ENCODE assay signal across 9 mouse cellular contexts in genomic region chr11:96982355-96982754, GRCm38 (mm10). TPM values are rescaled to one million over a fixed set of nuclear protein-coding genes. Genes with fewer than 3 reads are reported as not detected.
DNase-seq lines count a peak whose midpoint lies in the region; ATAC-seq and TF ChIP-seq lines count a peak whose summit lies in the region.
"Had no signal": no experiment of that assay in that cellular context is flagged by ENCODE, and none has a peak within 500 bp of the region (broad histone marks: within the 10 kb centered on the region; RNA-seq: fewer than 3 reads in every experiment).

No protein-coding gene starts in this region.

- no peak overlapping the region for H3K4me2 ChIP-seq in forebrain, embryonic 14.5 days (ENCODE audit: low read length)
- peak overlapping the region; percentile 27; the same call in 1 of the 2 replicates for H3K4me2 ChIP-seq in hindbrain, embryonic 16.5 days (ENCODE audit: low read length)

- no peaks in the 10 kb centered on the region for H3K9me3 ChIP-seq in G1E (replicated peaks)
- H3K9me3 ChIP-seq in forebrain, embryonic 14.5 days (replicated peaks; ENCODE audit: control insufficient read depth, low read length), result no peaks in the 10 kb centered on the region
- no peaks in the 10 kb centered on the region for H3K9me3 ChIP-seq in hindbrain, embryonic 16.5 days (ENCODE audit: control insufficient read depth, low read length)

- ATAC-seq in G1E (ENCODE audit: extremely low read depth, insufficient number of reproducible peaks, low FRiP score, poor library complexity, severe bottlenecking), result no peak
- no peak for ATAC-seq in forebrain, embryonic 14.5 days
- ATAC-seq in hindbrain, embryonic 16.5 days, result no peak
- ATAC-seq in megakaryocyte, adult 5-6 weeks (ENCODE audit: poor library complexity, severe bottlenecking), result peak; percentile 55

- no peak overlapping the region for H3K9ac ChIP-seq in forebrain, embryonic 14.5 days (ENCODE audit: low read length)
- peak overlapping the region; percentile 31 for H3K9ac ChIP-seq in hindbrain, embryonic 16.5 days (ENCODE audit: low read depth, low read length)

- TF ChIP-seq CTCF in G1E (IDR thresholded peaks at IDR 0.05; ENCODE audit: low read depth, low read length), result peak; percentile 86

- WGBS in forebrain, embryonic 14.5 days, result 1% methylated on average over 7 of the region's 7 CpGs
- WGBS in hindbrain, embryonic 16.5 days, result 4% methylated on average over 7 of the region's 7 CpGs

- peak; percentile 67 for DNase-seq in G1E (ENCODE audit: low spot score)
- peak; percentile 91 for DNase-seq in brain, adult 2 months (ENCODE audit: low read depth, low spot score)
- peak; percentile 86 for DNase-seq in forebrain, embryonic 14.5 days (ENCODE audit: low spot score)
- peak; percentile 78 to 85 for DNase-seq in layer of hippocampus, postnatal 25 days (ENCODE audit: extremely low spot score in 1 of 2, low spot score in 1 of 2)
- peak; percentile 83 to 84 for DNase-seq in right cerebral cortex, adult 2 months (ENCODE audit: low spot score in 2 of 2)
- peak; percentile 67 to 78 for DNase-seq in urinary bladder, postnatal 4 days (ENCODE audit: low spot score in 2 of 2)

- H3K4me1 ChIP-seq in G1E (ENCODE audit: insufficient read depth, low read depth, low read length), result peaks cover 35% of the 10 kb centered on the region
- H3K4me1 ChIP-seq in forebrain, embryonic 14.5 days (ENCODE audit: control insufficient read depth, insufficient read depth, low read length), result peaks cover 5% of the 10 kb centered on the region; the same call in 1 of the 2 replicates
- H3K4me1 ChIP-seq in hindbrain, embryonic 16.5 days (ENCODE audit: control insufficient read depth, insufficient read depth, low read depth, low read length), result peaks cover 7% of the 10 kb centered on the region

- H3K4me3 ChIP-seq in G1E (ENCODE audit: low read depth, low read length), result no peak overlapping the region
- no peak overlapping the region for H3K4me3 ChIP-seq in forebrain, embryonic 14.5 days (ENCODE audit: low read depth, low read length)
- H3K4me3 ChIP-seq in hindbrain, embryonic 16.5 days (ENCODE audit: low read length), result no peak overlapping the region

- H3K36me3 ChIP-seq in G1E (replicated peaks), result no peaks in the 10 kb centered on the region
- no peaks in the 10 kb centered on the region for H3K36me3 ChIP-seq in forebrain, embryonic 14.5 days (ENCODE audit: control insufficient read depth, insufficient read depth, low read length)
- no peaks in the 10 kb centered on the region for H3K36me3 ChIP-seq in hindbrain, embryonic 16.5 days (ENCODE audit: control insufficient read depth, insufficient read depth, low read length)

- H3K27me3 ChIP-seq in G1E (ENCODE audit: insufficient read depth, low read length), result peaks cover 38% of the 10 kb centered on the region
- H3K27me3 ChIP-seq in forebrain, embryonic 14.5 days (replicated peaks; ENCODE audit: control insufficient read depth, insufficient read depth, low read length), result peaks cover 7% of the 10 kb centered on the region; the same call in 1 of the 2 replicates
- no peaks in the 10 kb centered on the region; the same call in none of the 2 replicates for H3K27me3 ChIP-seq in hindbrain, embryonic 16.5 days (replicated peaks; ENCODE audit: control insufficient read depth, insufficient read depth, low read length)

- no peak overlapping the region for H3K27ac ChIP-seq in forebrain, embryonic 14.5 days (ENCODE audit: low read depth, low read length)
- H3K27ac ChIP-seq in hindbrain, embryonic 16.5 days (ENCODE audit: low read depth, low read length), result no peak overlapping the region
- H3K27ac ChIP-seq: macrophage had no signal

RNA-seq across cellular contexts. Expression of gene Sp2, which starts 0.4 kb away (rescaled TPM):
- total RNA-seq in G1E (2014; fragmentation: Nextera tagmentation), result 27.9 and 32.3 TPM in 2 replicates
- total RNA-seq in G1E (2017), result 0.99 and 1.6 TPM in 2 replicates
- polyA plus RNA-seq in G1E (2012), result 46.6 and 54.6 TPM in 2 replicates
- polyA plus RNA-seq in forebrain, embryonic 14.5 days (2014; fragmentation: Nextera tagmentation; extraction: Ambion mirVana), result 14.3 and 14.6 TPM in 2 replicates
- 13.5 and 19.0 TPM in 2 replicates for polyA plus RNA-seq in hindbrain, embryonic 16.5 days (2015; fragmentation: Nextera tagmentation; extraction: Ambion mirVana)
- 10 to 100 TPM; 12.8 to 15.0 TPM for total RNA-seq in layer of hippocampus, postnatal 25 days (2021)
- 45.7 and 46.6 TPM in 2 replicates for total RNA-seq in megakaryocyte, adult 5-6 weeks (2015)
- 5.3 and 8.3 TPM in 2 replicates for total RNA-seq in megakaryocyte, adult 5-6 weeks (2017)

RNA-seq across cellular contexts. Expression of gene Sp6, which starts 30.8 kb away (rescaled TPM):
- total RNA-seq in G1E (2014; fragmentation: Nextera tagmentation), result not detected in 2 replicates
- 0.05 and 0.12 TPM in 2 replicates for total RNA-seq in G1E (2017)
- 0.01 TPM in 1 of 2 replicates, not detected in the other for polyA plus RNA-seq in G1E (2012)
- polyA plus RNA-seq in forebrain, embryonic 14.5 days (2014; fragmentation: Nextera tagmentation; extraction: Ambion mirVana), result 0.17 TPM in 1 of 2 replicates, not detected in the other
- polyA plus RNA-seq in hindbrain, embryonic 16.5 days (2015; fragmentation: Nextera tagmentation; extraction: Ambion mirVana), result 0.32 and 0.35 TPM in 2 replicates
- total RNA-seq in layer of hippocampus, postnatal 25 days (2021), result 1 to 10 TPM in 1 of 2 experiments, under 1 TPM in 1; 0.86 to 1.8 TPM
- 0.13 TPM in 1 of 2 replicates, not detected in the other for total RNA-seq in megakaryocyte, adult 5-6 weeks (2015)
- total RNA-seq in megakaryocyte, adult 5-6 weeks (2017), result not detected in 2 replicates
- polyA plus RNA-seq: macrophage had no signal

RNA-seq across cellular contexts. Expression of gene Pnpo, which starts 38.6 kb away (rescaled TPM):
- total RNA-seq in G1E (2014; fragmentation: Nextera tagmentation) (119 and 123 TPM in 2 replicates), G1E (2017) (298 and 340 TPM in 2 replicates)
- polyA plus RNA-seq in G1E (2012), result 64.1 and 97.1 TPM in 2 replicates
- 19.0 and 21.9 TPM in 2 replicates for polyA plus RNA-seq in forebrain, embryonic 14.5 days (2014; fragmentation: Nextera tagmentation; extraction: Ambion mirVana)
- 36.2 and 37.3 TPM in 2 replicates for polyA plus RNA-seq in hindbrain, embryonic 16.5 days (2015; fragmentation: Nextera tagmentation; extraction: Ambion mirVana)
- total RNA-seq in layer of hippocampus, postnatal 25 days (2021), result 10 to 100 TPM; 35.1 to 37.9 TPM
- 16.8 and 19.9 TPM in 2 replicates for total RNA-seq in megakaryocyte, adult 5-6 weeks (2015)
- 29.1 and 32.8 TPM in 2 replicates for total RNA-seq in megakaryocyte, adult 5-6 weeks (2017)

RNA-seq across cellular contexts. Expression of gene Scrn2, which starts 47.4 kb away (rescaled TPM):
- total RNA-seq in G1E (2014; fragmentation: Nextera tagmentation) (1.2 and 5.3 TPM in 2 replicates), G1E (2017) (9.6 and 10.5 TPM in 2 replicates)
- 12.7 and 14.5 TPM in 2 replicates for polyA plus RNA-seq in G1E (2012)
- 15.0 and 15.4 TPM in 2 replicates for polyA plus RNA-seq in forebrain, embryonic 14.5 days (2014; fragmentation: Nextera tagmentation; extraction: Ambion mirVana)
- 14.5 and 16.8 TPM in 2 replicates for polyA plus RNA-seq in hindbrain, embryonic 16.5 days (2015; fragmentation: Nextera tagmentation; extraction: Ambion mirVana)
- 1 to 10 TPM; 4.0 to 4.2 TPM for total RNA-seq in layer of hippocampus, postnatal 25 days (2021)
- total RNA-seq in megakaryocyte, adult 5-6 weeks (2015), result 0.48 and 1.4 TPM in 2 replicates
- total RNA-seq in megakaryocyte, adult 5-6 weeks (2017), result 5.1 and 5.4 TPM in 2 replicates

RNA-seq across cellular contexts. Expression of gene Prr15l, which starts 54.5 kb away (rescaled TPM):
- not detected in 2 replicates for total RNA-seq in G1E (2014; fragmentation: Nextera tagmentation)
- total RNA-seq in G1E (2017), result 0.05 and 0.17 TPM in 2 replicates
- polyA plus RNA-seq in G1E (2012), result 0.11 and 0.17 TPM in 2 replicates
- polyA plus RNA-seq in forebrain, embryonic 14.5 days (2014; fragmentation: Nextera tagmentation; extraction: Ambion mirVana), result 0.09 TPM in 1 of 2 replicates, not detected in the other
- polyA plus RNA-seq in hindbrain, embryonic 16.5 days (2015; fragmentation: Nextera tagmentation; extraction: Ambion mirVana), result 0.35 and 0.60 TPM in 2 replicates
- not detected for total RNA-seq in layer of hippocampus, postnatal 25 days (2021)
- total RNA-seq in megakaryocyte, adult 5-6 weeks (2015), result 0.07 TPM in 1 of 2 replicates, not detected in the other
- 0.16 and 0.29 TPM in 2 replicates for total RNA-seq in megakaryocyte, adult 5-6 weeks (2017)
- polyA plus RNA-seq: macrophage had no signal
